Mouse (Mus musculus) midbrain, embryonic 11.5 days (tissue): ENCODE results near the gene Brs3. TPM values are rescaled to one million over a fixed set of nuclear protein-coding genes. Genes with fewer than 3 reads are reported as not detected.

ENCODE experiments used
- polyA plus RNA-seq: library from polyadenylated mRNA; unstranded; fragments of >200 nt; fragmentation: Nextera tagmentation; extraction: Ambion mirVana; gene quantifications from 2 replicates; pipeline ENCODE4 v1.2.1, GENCODE M21; 2014

Gene Brs3
- polyA plus RNA-seq, 1 experiment from 2014 or later, result not detected

Other genes starting within 250 kb of the Brs3 start
- 2.6 and 3.2 TPM in 2 replicates for gene Map7d3, start 220.7 kb upstream of the Brs3 start, polyA plus RNA-seq
- 0.20 TPM in 1 of 2 replicates, not detected in the other for gene Adgrg4, start 172.9 kb upstream of the Brs3 start, polyA plus RNA-seq
- 86.2 and 98.2 TPM in 2 replicates for gene Htatsf1, start 10.5 kb downstream of the Brs3 start, polyA plus RNA-seq
- 0.07 and 0.18 TPM in 2 replicates for gene Vgll1, start 45.0 kb downstream of the Brs3 start, polyA plus RNA-seq
- gene Cd40lg, start 169.1 kb downstream of the Brs3 start, polyA plus RNA-seq, result not detected in 2 replicates